In genomic region chr1:72205113-72205512, GRCm38 (mm10) we compare ENCODE assay signal across 23 mouse cellular contexts. TPM values are rescaled to one million over a fixed set of nuclear protein-coding genes. Genes with fewer than 3 reads are reported as not detected.
A peak's percentile ranks its signal among the peaks of the same experiment; 100 is the strongest.
DNase-seq lines count a peak whose midpoint lies in the region; ATAC-seq and TF ChIP-seq lines count a peak whose summit lies in the region.
"Had no signal": no experiment of that assay in that cellular context is flagged by ENCODE, and none has a peak within 500 bp of the region (broad histone marks: within the 10 kb centered on the region; RNA-seq: fewer than 3 reads in every experiment).

No protein-coding gene starts in this region.

- no peak for ATAC-seq in forebrain, embryonic 12.5 days (ENCODE audit: low FRiP score)
- ATAC-seq: forebrain, embryonic 15.5 days; intestine, postnatal 0 days had no signal

- 71% methylated on average over 3 of the region's 3 CpGs for WGBS in forebrain, embryonic 12.5 days

- no peak for TF ChIP-seq RAD21 in CH12.LX (IDR thresholded peaks at IDR 0.05; ENCODE audit: low read depth, low read length)

- H3K79me2 ChIP-seq in CH12.LX (replicated peaks; ENCODE audit: control insufficient read depth, extremely low read depth, insufficient read depth, poor library complexity, severe bottlenecking), result peaks cover 81% of the 10 kb centered on the region

- H3K4me3 ChIP-seq in CH12.LX (replicated peaks in 1 of 3; ENCODE audit: low read depth in 2 of 3, low read length in 2 of 3, poor library complexity in 1 of 3) (no peak overlapping the region), ES-Bruce4 (ENCODE audit: low read depth, low read length) (no peak overlapping the region)
- no peak overlapping the region for H3K4me3 ChIP-seq in forebrain, embryonic 12.5 days (replicated peaks)
- H3K4me3 ChIP-seq: embryonic facial prominence, embryonic 12.5 days; embryonic facial prominence, embryonic 15.5 days; forebrain, embryonic 15.5 days; heart, adult 2 months; hindbrain, embryonic 12.5 days; hindbrain, embryonic 15.5 days had no signal

- H3K9me3 ChIP-seq in CH12.LX (replicated peaks; ENCODE audit: low read length) (peaks cover 7% of the 10 kb centered on the region), ES-Bruce4 (replicated peaks; ENCODE audit: control insufficient read depth, insufficient read depth, low read length, poor library complexity, severe bottlenecking) (no peaks in the 10 kb centered on the region)
- no peaks in the 10 kb centered on the region for H3K9me3 ChIP-seq in forebrain, embryonic 12.5 days
- H3K9me3 ChIP-seq: embryonic facial prominence, embryonic 12.5 days; embryonic facial prominence, embryonic 15.5 days; forebrain, embryonic 15.5 days; hindbrain, embryonic 12.5 days; hindbrain, embryonic 15.5 days had no signal

- H3K4me2 ChIP-seq in CH12.LX (ENCODE audit: insufficient read depth, low read depth, poor library complexity, severe bottlenecking), result no peak overlapping the region
- no peak overlapping the region for H3K4me2 ChIP-seq in forebrain, embryonic 12.5 days
- H3K4me2 ChIP-seq: embryonic facial prominence, embryonic 12.5 days; embryonic facial prominence, embryonic 15.5 days; forebrain, embryonic 15.5 days; heart, embryonic 11.5 days; hindbrain, embryonic 12.5 days; hindbrain, embryonic 15.5 days had no signal

- dilution Hi-C loops in CH12.LX (cut with MboI; ENCODE audit: extremely low pct_ligation_motif_present, extremely low pct_unique_long_range_greater_than_20kb, low sequenced_read_pairs), result no loop called here

- H3K27ac ChIP-seq in CH12.LX (ENCODE audit: insufficient read depth, low read depth) (peak overlapping the region; percentile 100), ES-Bruce4 (ENCODE audit: insufficient read depth, low read length) (peak overlapping the region; percentile 50)
- H3K27ac ChIP-seq in forebrain, embryonic 12.5 days, result no peak overlapping the region
- H3K27ac ChIP-seq: embryonic facial prominence, embryonic 12.5 days; embryonic facial prominence, embryonic 15.5 days; forebrain, embryonic 15.5 days; heart, adult 2 months; hindbrain, embryonic 12.5 days; hindbrain, embryonic 15.5 days had no signal

- in situ Hi-C loops in CH12.LX (cut with MboI; ENCODE audit: low pct_ligation_motif_present, low pct_unique_long_range_greater_than_20kb, low sequenced_read_pairs), result no loop called here

- H3K36me3 ChIP-seq in CH12.LX (replicated peaks in 1 of 2; ENCODE audit: control insufficient read depth in 1 of 2, insufficient read depth in 1 of 2, low read length in 1 of 2) (peaks cover 10 to 75% of the 10 kb centered on the region in 2 experiments), ES-Bruce4 (ENCODE audit: control insufficient read depth, insufficient read depth, low read length, poor library complexity, severe bottlenecking) (peaks cover 10% of the 10 kb centered on the region; the same call in 1 of the 2 replicates)
- H3K36me3 ChIP-seq in forebrain, embryonic 12.5 days (replicated peaks), result no peaks in the 10 kb centered on the region
- H3K36me3 ChIP-seq: embryonic facial prominence, embryonic 12.5 days; embryonic facial prominence, embryonic 15.5 days; forebrain, embryonic 15.5 days; hindbrain, embryonic 12.5 days; hindbrain, embryonic 15.5 days had no signal

- peak overlapping the region; percentile 84; the same call in 1 of the 2 replicates for H3K9ac ChIP-seq in CH12.LX (ENCODE audit: insufficient read depth, low read depth)
- H3K9ac ChIP-seq in ES-Bruce4 (ENCODE audit: low read depth, poor library complexity, severe bottlenecking), result no peak overlapping the region
- H3K9ac ChIP-seq in forebrain, embryonic 12.5 days, result no peak overlapping the region
- H3K9ac ChIP-seq: embryonic facial prominence, embryonic 12.5 days; embryonic facial prominence, embryonic 15.5 days; forebrain, embryonic 15.5 days; hindbrain, embryonic 12.5 days; hindbrain, embryonic 15.5 days had no signal

- TF ChIP-seq POLR2A in CH12.LX (IDR thresholded peaks at IDR 0.05; ENCODE audit: low read depth, low read length) (no peak), ES-Bruce4 (IDR thresholded peaks at IDR 0.05; ENCODE audit: insufficient read depth, low read length) (no peak)

- H3K4me1 ChIP-seq in CH12.LX (ENCODE audit: control insufficient read depth in 1 of 2, insufficient read depth in 2 of 2) (peaks cover 41 to 92% of the 10 kb centered on the region in 2 experiments), ES-Bruce4 (ENCODE audit: control insufficient read depth, insufficient read depth, low read length) (peaks cover 21% of the 10 kb centered on the region)
- H3K4me1 ChIP-seq in forebrain, embryonic 12.5 days, result no peaks in the 10 kb centered on the region
- H3K4me1 ChIP-seq: embryonic facial prominence, embryonic 12.5 days; forebrain, embryonic 15.5 days; hindbrain, embryonic 12.5 days; hindbrain, embryonic 15.5 days had no signal

- no peak for TF ChIP-seq EP300 in CH12.LX (IDR thresholded peaks at IDR 0.05; ENCODE audit: low read length)
- TF ChIP-seq EP300 in ES-Bruce4 (IDR thresholded peaks at IDR 0.05; ENCODE audit: insufficient read depth, low read depth, low read length), result peak; percentile 96

- no peak for DNase-seq in CH12.LX (ENCODE audit: extremely low read depth)
- peak; percentile 93 for DNase-seq in ZHBTc4 (ENCODE audit: low read depth, low spot score)
- no peak for DNase-seq in thymus, adult 18-20 months
- DNase-seq in cerebellum, adult 8-10 months, result no peak
- DNase-seq: adrenal gland, postnatal 10 days; adrenal gland, postnatal 36 days; B cell, adult 2 months; cerebellum, adult 18-20 months; cerebellum, adult 9-11 months; cerebellum, postnatal 25 days; gastrocnemius, postnatal 25 days; heart, adult 2 months had no signal

- TF ChIP-seq CTCF in CH12.LX (conservative IDR thresholded peaks at IDR 0.05 in 1 of 2, IDR thresholded peaks at IDR 0.05 in 1 of 2; ENCODE audit: low read depth in 2 of 2, low read length in 2 of 2) (peak in 1 of 2 experiments; percentile 16; a peak in 1 of 4 replicates), ES-Bruce4 (IDR thresholded peaks at IDR 0.05; ENCODE audit: low read depth, low read length) (no peak)

- H3K27me3 ChIP-seq in CH12.LX (replicated peaks) (no peaks in the 10 kb centered on the region), ES-Bruce4 (ENCODE audit: control insufficient read depth, insufficient read depth, low read length, poor library complexity, severe bottlenecking) (no peaks in the 10 kb centered on the region)
- no peaks in the 10 kb centered on the region for H3K27me3 ChIP-seq in forebrain, embryonic 12.5 days
- H3K27me3 ChIP-seq: embryonic facial prominence, embryonic 12.5 days; embryonic facial prominence, embryonic 15.5 days; forebrain, embryonic 15.5 days; hindbrain, embryonic 12.5 days; hindbrain, embryonic 15.5 days had no signal

TF ChIP-seq in CH12.LX, 34 proteins besides CTCF, POLR2A, EP300 and RAD21:
- no peak for TF ChIP-seq SMC3 (IDR thresholded peaks at IDR 0.05; ENCODE audit: low read depth, low read length)
- peak; percentile 44; the same call in 1 of the 2 replicates for TF ChIP-seq MXI1 (IDR thresholded peaks at IDR 0.05; ENCODE audit: low read depth, low read length)

RNA-seq across cellular contexts. Expression of gene Mreg, which starts 7.0 kb away (rescaled TPM):
- 46.4 and 50.6 TPM in 2 replicates for total RNA-seq in CH12.LX (2012; rRNA removed)
- 51.9 and 52.4 TPM in 2 replicates for total RNA-seq in CH12.LX (2014; rRNA removed)
- polyA plus RNA-seq in CH12.LX (2012; ENCODE audit: insufficient read length, low read depth), result 64.3 and 69.8 TPM in 2 replicates
- polyA plus RNA-seq in ES-Bruce4 (2011; ENCODE audit: insufficient read depth, insufficient read length, low read depth, missing spikeins), result 90.7 and 95.8 TPM in 2 replicates
- 2.0 and 3.0 TPM in 2 replicates for polyA plus RNA-seq in forebrain, embryonic 12.5 days (2016; fragmentation: Nextera tagmentation; extraction: Ambion mirVana)
- total RNA-seq: hematopoietic stem cell, adult 5-6 weeks; MEL had no signal

Comparison
In these comparisons a context has a peak if more than half of its experiments do, and no peak if none do; other contexts are left out.
1. RNA of gene Mreg, which starts 7.0 kb away (polyA plus RNA-seq): 90.7 to 95.8 TPM in ES-Bruce4 and 64.3 to 69.8 TPM in CH12.LX; 2.0 to 3.0 TPM in forebrain, embryonic 12.5 days; every median in the first group is over 10 times any median in the second.